ENCODE assay signal across 23 mouse cellular contexts in the genomic region with DNA sequence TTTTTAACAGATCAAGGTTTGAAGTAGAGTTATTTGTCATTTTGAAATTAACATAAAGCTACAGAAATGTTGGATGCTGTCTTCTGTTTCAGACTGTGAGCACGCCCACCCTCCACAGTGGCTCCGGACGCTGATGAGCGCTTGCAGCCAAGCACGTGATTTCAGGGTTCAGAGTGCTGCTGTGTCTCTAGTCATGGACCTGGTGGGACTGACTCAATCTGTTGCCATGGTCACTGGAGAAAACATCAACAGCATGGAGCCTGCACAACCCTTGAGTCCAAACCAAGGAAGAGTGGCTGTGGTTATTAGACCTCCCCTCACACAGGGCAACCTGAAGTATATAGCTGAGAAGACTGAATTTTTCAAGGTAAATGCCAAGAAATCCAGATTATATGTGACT. TPM values are rescaled to one million over a fixed set of nuclear protein-coding genes. Genes with fewer than 3 reads are reported as not detected.
DNase-seq lines count a peak whose midpoint lies in the region; ATAC-seq and TF ChIP-seq lines count a peak whose summit lies in the region.
"Had no signal": no experiment of that assay in that cellular context is flagged by ENCODE, and none has a peak within 500 bp of the region (broad histone marks: within the 10 kb centered on the region; RNA-seq: fewer than 3 reads in every experiment).

No protein-coding gene starts in this region.

- no peak for TF ChIP-seq EP300 in lung, postnatal 0 days (IDR thresholded peaks at IDR 0.05)

- 93% methylated on average over 5 of the region's 5 CpGs for WGBS in lung, postnatal 0 days
- 62% methylated on average over 5 of the region's 5 CpGs for WGBS in heart, embryonic 10.5 days

- no peak for TF ChIP-seq CTCF in lung, postnatal 0 days (IDR thresholded peaks at IDR 0.05)

- H3K36me3 ChIP-seq in lung, postnatal 0 days (ENCODE audit: insufficient read depth, low read length) = peaks cover 11% of the 10 kb centered on the region; the same call in 1 of the 2 replicates
- H3K36me3 ChIP-seq in heart, embryonic 10.5 days = peaks cover 20% of the 10 kb centered on the region; the same call in 1 of the 2 replicates

- no peak overlapping the region for H3K9ac ChIP-seq in lung, postnatal 0 days (replicated peaks; ENCODE audit: low read depth)
- H3K9ac ChIP-seq: embryonic facial prominence, embryonic 12.5 days; forebrain, embryonic 15.5 days; limb, embryonic 15.5 days; liver, embryonic 15.5 days had no signal

- no peak for ATAC-seq in lung, postnatal 0 days
- no peak for ATAC-seq in activated CD4-positive, CD25-positive, alpha-beta regulatory T cell, adult 4 months
- ATAC-seq: forebrain, embryonic 15.5 days; hindbrain, postnatal 0 days; Patski had no signal

- intact Hi-C loops in heart, postnatal 36 days (cut with DNase I) = no loop called here

- no peak overlapping the region for H3K4me3 ChIP-seq in lung, postnatal 0 days (ENCODE audit: low read depth, low read length)
- H3K4me3 ChIP-seq in heart, embryonic 10.5 days = no peak overlapping the region
- H3K4me3 ChIP-seq: embryonic facial prominence, embryonic 12.5 days; erythroblast, embryonic 14.5 days; forebrain, embryonic 15.5 days; limb, embryonic 15.5 days; liver, embryonic 15.5 days; megakaryocyte, embryonic 14.5 days had no signal

- no peaks in the 10 kb centered on the region for H3K27me3 ChIP-seq in lung, postnatal 0 days (replicated peaks; ENCODE audit: insufficient read depth, low read length)
- no peaks in the 10 kb centered on the region for H3K27me3 ChIP-seq in heart, embryonic 10.5 days (ENCODE audit: insufficient read depth, poor library complexity, severe bottlenecking)
- H3K27me3 ChIP-seq: embryonic facial prominence, embryonic 12.5 days; forebrain, embryonic 15.5 days; limb, embryonic 15.5 days; liver, embryonic 15.5 days; megakaryocyte, embryonic 14.5 days; Patski had no signal

- H3K4me2 ChIP-seq in lung, postnatal 0 days (replicated peaks; ENCODE audit: low read depth, low read length) = no peak overlapping the region
- H3K4me2 ChIP-seq: embryonic facial prominence, embryonic 12.5 days; forebrain, embryonic 15.5 days; limb, embryonic 15.5 days; liver, embryonic 15.5 days had no signal

- peak; percentile 92 for DNase-seq in heart, adult 11 months
- no peak for DNase-seq in heart, postnatal 36 days
- peak; percentile 2 for DNase-seq in lung, postnatal 10 days
- no peak for DNase-seq in lung, postnatal 0 days (ENCODE audit: low spot score)
- peak; percentile 4 for DNase-seq in Muller cell, postnatal 12 days (ENCODE audit: inconsistent ontology term)
- peak; percentile 77 for DNase-seq in heart, embryonic 10.5 days (ENCODE audit: low spot score)
- DNase-seq in B cell, adult 2 months = no peak
- DNase-seq: adrenal gland, postnatal 36 days; cerebellum, adult 18-20 months; cerebellum, postnatal 25 days; kidney, adult 18-20 months; lung, postnatal 14 days; right cerebral cortex, postnatal 4 days; thymus, postnatal 25 days had no signal

- no peak overlapping the region for H3K27ac ChIP-seq in lung, postnatal 0 days (ENCODE audit: low read length)
- H3K27ac ChIP-seq in heart, embryonic 10.5 days = no peak overlapping the region
- H3K27ac ChIP-seq: embryonic facial prominence, embryonic 12.5 days; forebrain, embryonic 15.5 days; hindbrain, postnatal 0 days; limb, embryonic 15.5 days; liver, embryonic 15.5 days had no signal

- H3K4me1 ChIP-seq in lung, postnatal 0 days (ENCODE audit: insufficient read depth, low read depth, low read length) = no peaks in the 10 kb centered on the region
- H3K4me1 ChIP-seq in heart, embryonic 10.5 days = no peaks in the 10 kb centered on the region
- H3K4me1 ChIP-seq: embryonic facial prominence, embryonic 12.5 days; forebrain, embryonic 15.5 days; limb, embryonic 15.5 days; liver, embryonic 15.5 days had no signal

- no peaks in the 10 kb centered on the region for H3K9me3 ChIP-seq in lung, postnatal 0 days (ENCODE audit: low read length)
- no peaks in the 10 kb centered on the region for H3K9me3 ChIP-seq in heart, embryonic 10.5 days
- H3K9me3 ChIP-seq: embryonic facial prominence, embryonic 12.5 days; forebrain, embryonic 15.5 days; limb, embryonic 15.5 days; liver, embryonic 15.5 days; megakaryocyte, embryonic 14.5 days had no signal

RNA-seq across cellular contexts. Expression of a gene that starts 46.8 kb away (rescaled TPM):
- 10 to 100 TPM; 17.7 to 19.2 TPM for total RNA-seq in heart, postnatal 36 days (2021)
- 12.5 and 14.2 TPM in 2 replicates for polyA plus RNA-seq in lung, postnatal 0 days (2015; fragmentation: Nextera tagmentation; extraction: Ambion mirVana)
- polyA plus RNA-seq in heart, embryonic 10.5 days (2016; fragmentation: Nextera tagmentation; extraction: Ambion mirVana) = 9.3 and 9.6 TPM in 2 replicates
- polyA plus RNA-seq in activated CD4-positive, CD25-positive, alpha-beta regulatory T cell, adult 4 months (2017; shearing (Covaris generic)) = 10 to 100 TPM; 20.3 to 31.1 TPM

RNA-seq across cellular contexts. Expression of a gene that starts 49.0 kb away (rescaled TPM):
- 1 to 10 TPM; 1.5 to 1.9 TPM for total RNA-seq in heart, postnatal 36 days (2021)
- polyA plus RNA-seq in lung, postnatal 0 days (2015; fragmentation: Nextera tagmentation; extraction: Ambion mirVana) = 0.58 and 1.4 TPM in 2 replicates
- polyA plus RNA-seq in heart, embryonic 10.5 days (2016; fragmentation: Nextera tagmentation; extraction: Ambion mirVana) = 5.1 and 6.3 TPM in 2 replicates
- polyA plus RNA-seq in activated CD4-positive, CD25-positive, alpha-beta regulatory T cell, adult 4 months (2017; shearing (Covaris generic)) = 1 to 10 TPM; 2.3 to 3.4 TPM
- polyA plus RNA-seq: erythroblast, embryonic 14.5 days had no signal

RNA-seq across cellular contexts. Expression of a gene that starts 57.9 kb away (rescaled TPM):
- total RNA-seq in heart, postnatal 36 days (2021) = 1 to 10 TPM; 7.2 to 7.8 TPM
- 20.5 and 24.6 TPM in 2 replicates for polyA plus RNA-seq in lung, postnatal 0 days (2015; fragmentation: Nextera tagmentation; extraction: Ambion mirVana)
- 32.2 and 35.3 TPM in 2 replicates for polyA plus RNA-seq in heart, embryonic 10.5 days (2016; fragmentation: Nextera tagmentation; extraction: Ambion mirVana)
- 10 to 100 TPM; 17.3 to 18.7 TPM for polyA plus RNA-seq in activated CD4-positive, CD25-positive, alpha-beta regulatory T cell, adult 4 months (2017; shearing (Covaris generic))

RNA-seq across cellular contexts. Expression of a gene that starts 58.1 kb away (rescaled TPM):
- under 1 TPM; 0.58 to 0.76 TPM for total RNA-seq in heart, postnatal 36 days (2021)
- polyA plus RNA-seq in lung, postnatal 0 days (2015; fragmentation: Nextera tagmentation; extraction: Ambion mirVana) = 6.1 and 6.7 TPM in 2 replicates
- polyA plus RNA-seq in heart, embryonic 10.5 days (2016; fragmentation: Nextera tagmentation; extraction: Ambion mirVana) = 3.8 and 4.1 TPM in 2 replicates
- polyA plus RNA-seq in activated CD4-positive, CD25-positive, alpha-beta regulatory T cell, adult 4 months (2017; shearing (Covaris generic)) = 1 to 10 TPM; 4.8 to 5.0 TPM
- polyA plus RNA-seq: erythroblast, embryonic 14.5 days had no signal

Comparison
In these comparisons a context has a peak if more than half of its experiments do, and no peak if none do; other contexts are left out.
1. DNase-seq: peak in heart, adult 11 months (single experiment), lung, postnatal 10 days (single experiment), Muller cell, postnatal 12 days (single experiment) and heart, embryonic 10.5 days (single experiment); none in heart, postnatal 36 days (0 of 2), lung, postnatal 0 days (single experiment) and B cell, adult 2 months (0 of 2).